Mouse (Mus musculus): ENCODE results near the gene Zfp575. TPM values are rescaled to one million over a fixed set of nuclear protein-coding genes. Genes with fewer than 3 reads are reported as not detected.

Zfp575 gene
- polyA plus RNA-seq, 1 experiment from 2014 or later, result 8.4 TPM

DNA sequence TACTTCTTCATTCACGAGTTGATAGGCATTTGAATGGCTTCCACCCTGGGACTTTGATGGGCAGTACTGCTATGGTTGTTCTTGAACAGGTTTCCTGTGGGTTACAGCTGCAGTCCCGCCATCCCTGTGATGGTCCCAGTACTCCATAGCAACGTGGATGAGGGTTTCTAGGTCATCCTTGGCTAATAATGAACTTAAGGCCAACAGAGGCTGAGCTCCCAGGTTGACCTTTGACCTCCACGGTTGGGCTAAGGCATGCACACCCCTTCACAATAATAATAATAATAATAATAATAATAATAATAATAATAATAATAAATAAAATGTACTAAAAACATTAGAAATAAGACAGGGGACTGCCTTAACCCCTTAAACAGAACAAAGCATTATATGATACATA, 10.7 kb upstream of the Zfp575 start:
- Histone ChIP-seq H3K27me3 (peaks cover 20% of the 10 kb centered on the region), H3K4me1 (replicated peaks) (peaks cover 18% of the 10 kb centered on the region), H3K9ac (no peak overlapping the region), H3K36me3 (no peaks in the 10 kb centered on the region), H3K4me3 (no peak overlapping the region), H3K9me3 (no peaks in the 10 kb centered on the region), H3K4me2 (no peak overlapping the region), H3K27ac (replicated peaks) (no peak overlapping the region)
- 67% methylated on average over 4 of the region's 4 CpGs for WGBS
- ATAC-seq (ENCODE audit: low read depth), result no peak

DNA sequence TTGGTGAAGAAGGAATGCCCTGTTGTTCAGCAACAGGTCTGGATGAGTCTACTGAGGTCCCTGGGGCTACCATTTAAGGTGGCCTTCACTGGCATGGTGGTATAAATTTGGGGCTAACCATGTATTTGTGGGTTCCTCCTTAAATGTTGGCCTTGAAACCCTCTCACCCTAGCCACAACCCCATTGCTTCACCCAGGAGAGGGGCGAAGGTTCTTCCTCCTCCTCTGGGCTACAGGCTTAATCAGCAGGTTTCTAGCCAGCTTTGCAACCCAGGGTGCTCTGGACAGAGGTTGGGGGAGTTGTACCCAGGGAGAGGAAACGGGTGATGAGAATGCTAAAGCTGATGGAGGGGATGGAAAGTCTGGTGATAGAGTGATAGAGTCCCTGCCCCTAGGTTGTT, 8.0 kb upstream of the Zfp575 start:
- Histone ChIP-seq H3K4me3 (no peak overlapping the region), H3K4me1 (replicated peaks) (peaks cover 19% of the 10 kb centered on the region), H3K27ac (replicated peaks) (no peak overlapping the region), H3K9ac (no peak overlapping the region), H3K36me3 (no peaks in the 10 kb centered on the region), H3K4me2 (no peak overlapping the region), H3K9me3 (no peaks in the 10 kb centered on the region), H3K27me3 (peaks cover 20% of the 10 kb centered on the region)
- WGBS, result 79% methylated on average over 2 of the region's 2 CpGs
- ATAC-seq (ENCODE audit: low read depth), result no peak

DNA sequence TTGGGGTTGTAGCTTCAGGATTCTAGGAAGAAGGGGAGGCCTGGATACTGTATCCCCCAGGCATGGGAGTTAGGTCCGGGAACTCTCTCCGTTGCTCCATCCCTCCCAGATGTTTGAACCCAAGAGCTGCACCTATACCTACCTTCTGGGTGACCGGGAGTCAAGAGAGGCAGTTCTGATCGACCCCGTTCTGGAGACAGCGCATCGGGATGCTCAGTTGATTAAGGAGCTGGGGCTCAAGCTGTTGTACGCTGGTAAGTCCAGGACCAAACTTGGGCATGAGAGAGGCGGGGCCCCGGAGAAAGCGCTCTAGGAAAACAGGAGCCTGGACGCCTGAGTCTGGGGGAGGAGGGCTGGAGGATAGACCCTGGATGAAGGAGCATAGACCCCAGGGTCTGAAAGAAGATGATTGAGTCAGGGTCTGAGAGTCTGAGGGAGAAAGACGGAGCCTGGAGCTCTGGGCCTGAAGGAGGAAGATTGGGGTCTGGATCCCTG, 6.9 kb upstream of the Zfp575 start:
- H3K4me1 ChIP-seq (replicated peaks), result peaks cover 19% of the 10 kb centered on the region
- H3K27ac ChIP-seq (replicated peaks), result no peak overlapping the region
- 0 out of 2 replicates have a peak, but pooled peaks have one; percentile 15 for ATAC-seq (ENCODE audit: low read depth)
- H3K36me3 ChIP-seq, result no peaks in the 10 kb centered on the region
- H3K9ac ChIP-seq, result peak overlapping the region; percentile 75
- WGBS, result 2% methylated on average over 13 of the region's 13 CpGs
- peaks cover 20% of the 10 kb centered on the region for H3K27me3 ChIP-seq
- peak overlapping the region; percentile 68 for H3K4me3 ChIP-seq
- peak overlapping the region; percentile 74 for H3K4me2 ChIP-seq
- no peaks in the 10 kb centered on the region for H3K9me3 ChIP-seq

DNA sequence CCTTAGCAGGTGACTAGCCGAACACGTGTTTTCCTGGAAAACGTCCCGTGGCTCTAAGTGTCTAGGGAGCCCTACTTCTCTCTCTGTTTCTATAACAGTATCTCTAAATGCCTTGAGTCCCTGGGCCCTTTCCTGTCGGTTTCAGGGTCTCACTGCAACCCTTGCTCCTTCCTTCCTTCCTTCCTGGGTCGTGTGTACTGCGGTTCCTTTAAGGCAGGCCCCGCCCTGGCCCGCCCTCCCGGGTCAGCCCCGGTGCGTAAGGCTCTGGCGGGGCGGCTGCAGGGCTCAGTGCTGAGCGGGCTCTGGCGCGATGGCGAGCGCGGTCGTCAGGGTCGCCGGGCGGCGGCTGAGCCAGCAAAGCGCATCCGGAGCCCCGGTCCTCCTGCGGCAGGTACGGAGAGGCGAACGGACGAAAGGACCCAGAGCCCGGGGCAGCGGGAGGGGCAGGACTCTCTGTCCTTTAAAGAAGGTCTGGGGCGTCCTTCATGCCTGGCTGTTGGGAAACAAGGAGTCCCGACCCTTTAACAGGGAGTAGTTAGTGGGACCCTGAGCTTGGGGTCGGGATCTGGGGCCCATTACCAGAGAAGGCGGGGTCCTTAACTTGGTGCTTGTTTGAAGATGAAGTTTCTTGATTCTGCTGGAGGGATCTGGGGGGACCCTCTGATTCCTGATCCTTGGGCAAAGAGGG, 6.3 kb upstream of the Zfp575 start:
- peak overlapping the region; percentile 68 for H3K4me3 ChIP-seq
- H3K4me1 ChIP-seq (replicated peaks), result peaks cover 19% of the 10 kb centered on the region
- H3K9me3 ChIP-seq, result no peaks in the 10 kb centered on the region
- 2% methylated on average over 38 of the region's 39 CpGs for WGBS
- peak overlapping the region; percentile 74 for H3K4me2 ChIP-seq
- peak overlapping the region; percentile 75 for H3K9ac ChIP-seq
- H3K27me3 ChIP-seq, result peaks cover 20% of the 10 kb centered on the region
- ATAC-seq (ENCODE audit: low read depth), result peak; percentile 92
- no peaks in the 10 kb centered on the region for H3K36me3 ChIP-seq
- no peak overlapping the region for H3K27ac ChIP-seq (replicated peaks)

DNA sequence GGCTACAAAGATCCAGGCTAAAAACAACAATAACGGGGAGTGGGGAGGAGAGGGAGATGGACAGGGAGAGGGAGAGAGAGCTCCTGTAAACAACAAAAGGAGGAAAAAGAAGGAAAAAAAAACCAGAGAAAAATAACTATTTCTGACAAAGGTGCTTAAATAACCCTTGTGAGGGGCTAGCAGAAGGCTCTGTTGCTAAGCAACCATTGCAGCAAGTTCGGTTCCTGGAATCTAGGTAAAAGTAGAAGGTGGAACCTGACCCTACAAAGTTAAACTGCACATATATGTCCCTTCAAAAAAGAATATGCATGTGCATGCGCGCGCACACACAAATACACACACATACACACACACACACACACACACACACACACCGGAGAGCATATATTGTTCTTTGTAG, 5.3 kb upstream of the Zfp575 start:
- Histone ChIP-seq H3K4me1 (replicated peaks) (peaks cover 20% of the 10 kb centered on the region), H3K36me3 (no peaks in the 10 kb centered on the region), H3K4me2 (no peak overlapping the region), H3K27ac (replicated peaks) (no peak overlapping the region), H3K9me3 (no peaks in the 10 kb centered on the region), H3K9ac (no peak overlapping the region), H3K4me3 (no peak overlapping the region), H3K27me3 (peaks cover 20% of the 10 kb centered on the region)
- WGBS, result 82% methylated on average over 6 of the region's 6 CpGs
- no peak for ATAC-seq (ENCODE audit: low read depth)

DNA sequence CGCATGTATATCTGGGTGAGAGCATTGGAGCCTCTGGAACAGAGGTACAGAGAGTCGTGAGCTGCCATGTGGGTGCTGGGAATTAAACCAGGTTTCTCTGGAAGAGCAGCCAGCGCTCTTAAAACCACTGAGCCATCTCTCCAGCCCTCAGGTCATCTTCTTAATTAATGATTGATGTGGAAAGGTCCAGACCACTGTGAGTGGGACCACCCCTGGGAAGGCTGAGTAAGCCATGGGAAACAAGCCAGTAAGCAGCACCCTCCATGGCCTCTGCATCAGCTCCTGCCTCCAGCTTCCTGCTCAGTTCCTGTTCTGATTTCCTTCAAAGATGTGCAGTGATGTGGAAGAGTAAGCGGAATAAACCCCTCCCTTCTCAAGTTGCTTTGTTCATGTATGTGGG, 4.7 kb upstream of the Zfp575 start:
- Histone ChIP-seq H3K4me1 (replicated peaks) (peaks cover 26% of the 10 kb centered on the region), H3K9ac (no peak overlapping the region), H3K4me2 (no peak overlapping the region), H3K27ac (replicated peaks) (no peak overlapping the region), H3K36me3 (no peaks in the 10 kb centered on the region), H3K4me3 (no peak overlapping the region), H3K9me3 (no peaks in the 10 kb centered on the region), H3K27me3 (peaks cover 20% of the 10 kb centered on the region)
- 68% methylated on average over 4 of the region's 4 CpGs for WGBS
- ATAC-seq (ENCODE audit: low read depth), result no peak

DNA sequence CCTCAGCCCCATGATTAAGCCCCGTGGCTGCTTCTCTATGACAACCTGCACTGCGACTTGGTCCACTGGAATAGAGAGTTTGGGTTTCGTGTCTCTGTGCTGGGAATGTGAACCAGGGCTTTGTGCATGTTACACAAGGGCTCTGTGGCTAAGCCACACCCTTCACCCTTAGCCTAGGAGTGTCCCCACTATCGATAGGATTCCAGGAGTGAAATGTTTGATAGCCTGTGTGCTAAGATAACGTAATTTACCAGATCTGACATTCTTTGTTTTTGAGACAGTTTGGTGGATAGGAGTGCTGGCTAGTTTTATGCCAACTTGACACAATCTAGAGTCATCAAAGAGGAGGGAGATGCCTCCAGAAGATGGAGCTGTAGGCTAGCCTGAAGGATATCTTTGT, 4.3 kb upstream of the Zfp575 start:
- H3K4me2 ChIP-seq, result no peak overlapping the region
- no peak overlapping the region for H3K4me3 ChIP-seq
- H3K36me3 ChIP-seq, result no peaks in the 10 kb centered on the region
- no peaks in the 10 kb centered on the region for H3K9me3 ChIP-seq
- H3K4me1 ChIP-seq (replicated peaks), result peaks cover 31% of the 10 kb centered on the region
- no peak for ATAC-seq (ENCODE audit: low read depth)
- H3K9ac ChIP-seq, result no peak overlapping the region
- no peak overlapping the region for H3K27ac ChIP-seq (replicated peaks)
- H3K27me3 ChIP-seq, result peaks cover 23% of the 10 kb centered on the region
- WGBS, result 71% methylated on average over 5 of the region's 5 CpGs

DNA sequence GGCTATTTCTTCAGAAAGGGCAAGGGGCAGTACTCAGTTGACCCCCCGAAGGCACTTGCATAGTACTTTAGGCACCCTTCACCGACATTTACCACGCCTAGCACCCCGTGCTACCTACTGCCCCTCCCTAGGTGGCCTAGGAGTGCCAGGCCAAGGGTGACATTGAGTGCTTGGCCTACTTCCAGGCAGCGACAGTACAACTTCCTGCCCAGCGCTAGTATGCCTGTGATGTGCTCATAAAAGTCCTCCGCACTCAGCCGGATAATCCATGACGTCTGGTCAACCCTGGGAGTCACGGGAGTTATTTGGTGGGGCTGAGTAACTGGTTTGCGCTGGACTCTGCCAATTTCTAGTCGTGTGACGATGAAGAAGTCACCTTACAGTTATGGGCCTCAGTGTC, 895 bp upstream of the Zfp575 start:
- Histone ChIP-seq H3K27ac (replicated peaks) (no peak overlapping the region), H3K27me3 (peaks cover 25% of the 10 kb centered on the region), H3K4me3 (no peak overlapping the region), H3K9me3 (no peaks in the 10 kb centered on the region), H3K9ac (no peak overlapping the region), H3K4me2 (no peak overlapping the region), H3K36me3 (no peaks in the 10 kb centered on the region), H3K4me1 (replicated peaks) (peaks cover 17% of the 10 kb centered on the region)
- WGBS, result 85% methylated on average over 13 of the region's 13 CpGs
- no peak for ATAC-seq (ENCODE audit: low read depth)

DNA sequence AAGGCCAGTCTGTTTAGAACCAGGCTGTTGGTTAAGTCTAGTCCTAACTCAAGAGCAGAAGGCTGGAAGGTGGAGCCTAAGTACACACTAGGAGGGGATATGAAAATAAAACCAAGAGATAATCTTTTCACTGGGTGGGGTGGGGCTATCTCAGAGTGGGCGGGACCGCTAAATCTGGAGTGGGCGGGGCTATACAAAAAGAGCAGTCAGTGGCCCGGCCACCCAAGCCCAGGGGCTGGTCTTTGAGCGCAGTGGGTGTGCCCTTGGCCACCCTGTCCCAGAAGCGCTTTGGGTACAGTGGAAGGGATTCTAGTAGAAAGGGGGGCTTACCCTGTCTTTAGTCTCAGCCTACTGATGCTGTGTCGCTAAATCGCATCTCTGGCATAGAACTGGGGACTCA, 613 bp downstream of the Zfp575 start:
- peak overlapping the region; percentile 72 for H3K4me2 ChIP-seq
- H3K9ac ChIP-seq, result peak overlapping the region; percentile 85
- peak; percentile 73 for ATAC-seq (ENCODE audit: low read depth)
- H3K27me3 ChIP-seq, result peaks cover 25% of the 10 kb centered on the region
- H3K36me3 ChIP-seq, result no peaks in the 10 kb centered on the region
- H3K9me3 ChIP-seq, result no peaks in the 10 kb centered on the region
- 6% methylated on average over 8 of the region's 8 CpGs for WGBS
- peaks cover 13% of the 10 kb centered on the region for H3K4me1 ChIP-seq (replicated peaks)
- H3K27ac ChIP-seq (replicated peaks), result no peak overlapping the region
- H3K4me3 ChIP-seq, result peak overlapping the region; percentile 61

DNA sequence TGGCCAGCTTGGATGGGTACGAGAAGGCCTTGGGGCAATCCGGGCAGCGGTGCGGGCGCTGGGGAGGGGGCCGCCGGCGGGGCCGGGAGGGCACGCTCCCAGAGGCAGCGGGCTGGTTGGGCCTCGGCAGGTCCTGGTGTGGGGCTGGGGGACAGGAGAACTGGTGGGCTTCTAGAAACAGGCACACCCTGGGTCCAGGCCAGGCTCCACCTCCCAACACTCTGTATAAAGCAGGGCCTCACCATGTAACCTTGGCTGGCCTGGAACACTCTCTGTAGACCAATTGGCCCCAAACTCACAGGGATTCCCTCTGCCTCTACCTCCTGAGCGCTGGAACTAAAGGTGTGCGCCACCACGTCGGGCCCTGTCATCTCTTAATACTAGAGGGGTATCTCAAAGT, 1.4 kb downstream of the Zfp575 start:
- H3K4me2 ChIP-seq, result no peak overlapping the region
- no peaks in the 10 kb centered on the region for H3K36me3 ChIP-seq
- ATAC-seq (ENCODE audit: low read depth), result no peak
- H3K4me3 ChIP-seq, result no peak overlapping the region
- H3K9ac ChIP-seq, result no peak overlapping the region
- H3K9me3 ChIP-seq, result no peaks in the 10 kb centered on the region
- 46% methylated on average over 16 of the region's 16 CpGs for WGBS
- no peak overlapping the region for H3K27ac ChIP-seq (replicated peaks)
- peaks cover 25% of the 10 kb centered on the region for H3K27me3 ChIP-seq
- peaks cover 13% of the 10 kb centered on the region for H3K4me1 ChIP-seq (replicated peaks)

DNA sequence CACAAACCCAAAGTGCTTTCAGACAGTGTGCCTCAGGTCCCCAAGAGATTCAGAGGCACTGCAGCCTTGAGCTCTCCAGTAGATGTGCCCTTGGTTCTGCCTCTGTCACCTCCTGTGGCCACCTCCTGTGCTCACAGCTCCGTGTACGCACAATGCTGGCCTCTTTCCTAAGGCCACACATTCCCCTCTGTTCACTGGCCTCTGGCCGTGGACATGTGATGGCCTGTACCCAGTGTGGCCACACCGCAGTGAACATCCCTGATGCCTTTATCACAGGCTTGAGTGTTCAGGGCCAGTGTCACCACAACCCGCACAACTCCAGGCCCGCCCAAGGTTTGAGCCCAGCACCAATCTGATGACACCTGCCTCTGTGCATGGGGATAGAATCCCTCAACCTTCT, 2.6 kb downstream of the Zfp575 start:
- peaks cover 13% of the 10 kb centered on the region for H3K4me1 ChIP-seq (replicated peaks)
- no peaks in the 10 kb centered on the region for H3K36me3 ChIP-seq
- 87% methylated on average over 6 of the region's 6 CpGs for WGBS
- no peaks in the 10 kb centered on the region for H3K9me3 ChIP-seq
- H3K27me3 ChIP-seq, result peaks cover 25% of the 10 kb centered on the region
- no peak overlapping the region for H3K27ac ChIP-seq (replicated peaks)
- no peak overlapping the region for H3K4me2 ChIP-seq
- no peak overlapping the region for H3K4me3 ChIP-seq
- ATAC-seq (ENCODE audit: low read depth), result no peak
- no peak overlapping the region for H3K9ac ChIP-seq

DNA sequence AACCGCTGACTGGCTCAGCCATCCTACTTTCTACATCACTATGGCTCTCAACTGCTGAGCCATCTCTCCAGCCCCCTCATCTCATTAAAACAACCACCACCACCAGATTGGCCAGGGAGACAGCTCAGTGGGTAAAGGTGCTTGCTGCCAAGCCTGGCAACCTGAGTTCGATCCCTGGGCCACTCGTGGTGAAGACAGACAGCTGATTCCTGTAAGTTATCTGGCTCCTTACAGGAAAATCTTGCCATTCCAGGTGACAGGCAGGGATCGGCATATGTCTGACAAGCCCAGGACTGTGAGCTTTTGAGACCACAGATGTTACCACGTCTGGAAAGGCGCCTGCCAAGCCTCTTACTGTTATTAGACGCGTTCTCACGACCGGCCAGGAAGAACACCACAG, 9.6 kb downstream of the Zfp575 start:
- no peak overlapping the region for H3K9ac ChIP-seq
- H3K4me3 ChIP-seq, result no peak overlapping the region
- H3K27me3 ChIP-seq, result no peaks in the 10 kb centered on the region
- no peak overlapping the region for H3K4me2 ChIP-seq
- no peaks in the 10 kb centered on the region for H3K9me3 ChIP-seq
- no peaks in the 10 kb centered on the region for H3K4me1 ChIP-seq (replicated peaks)
- H3K27ac ChIP-seq (replicated peaks), result no peak overlapping the region
- 0 out of 2 replicates have a peak, but pooled peaks cover 2% of the 10 kb centered on the region for H3K36me3 ChIP-seq
- WGBS, result 92% methylated on average over 10 of the region's 10 CpGs
- ATAC-seq (ENCODE audit: low read depth), result no peak

DNA sequence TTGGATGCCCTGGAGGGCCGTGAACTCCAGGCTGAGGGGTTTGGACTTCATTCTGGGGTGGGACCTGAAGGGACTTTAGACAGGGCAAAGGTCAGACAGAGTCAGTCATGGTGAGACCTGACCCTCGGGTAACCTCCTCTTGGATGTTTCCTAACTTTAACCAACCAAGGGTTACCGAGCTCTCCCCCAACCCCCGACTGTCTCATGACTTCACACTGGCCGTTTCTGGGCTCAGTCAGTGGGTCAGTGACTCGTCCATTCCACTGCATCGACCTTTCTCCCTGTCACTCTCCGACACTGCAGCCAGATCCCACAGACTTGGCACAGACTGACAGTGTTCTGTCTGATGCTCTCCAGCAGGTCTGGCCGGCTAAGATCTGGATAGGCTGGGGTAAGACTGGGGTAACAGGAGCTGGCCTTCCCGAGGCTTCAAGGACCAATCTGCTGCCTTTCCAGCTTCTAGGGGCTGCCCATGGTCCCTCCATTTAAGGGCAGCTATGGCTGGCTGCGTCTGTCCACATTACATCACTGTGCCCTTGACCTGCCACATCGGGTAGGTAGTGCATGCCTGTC, 13.1 kb downstream of the Zfp575 start:
- peaks cover 28% of the 10 kb centered on the region for H3K36me3 ChIP-seq
- no peaks in the 10 kb centered on the region for H3K9me3 ChIP-seq
- 65% methylated on average over 12 of the region's 12 CpGs for WGBS
- no peak overlapping the region for H3K4me3 ChIP-seq
- H3K27ac ChIP-seq (replicated peaks), result no peak overlapping the region
- H3K4me1 ChIP-seq (replicated peaks), result no peaks in the 10 kb centered on the region
- H3K4me2 ChIP-seq, result no peak overlapping the region
- no peak; the same call in 1 of the 2 replicates for ATAC-seq (ENCODE audit: low read depth)
- no peaks in the 10 kb centered on the region for H3K27me3 ChIP-seq
- no peak overlapping the region for H3K9ac ChIP-seq

Data from neural tube, embryonic 13.5 days (tissue).